Mouse (Mus musculus) E14TG2a.4 (cell line): ENCODE results near the gene Shisal2b.

Source experiments
- H3K27me3 ChIP-seq: 2 replicates; pipeline ENCODE4 v1.6.1; 2014; ENCODE audit warnings: low read length, control low read depth; ENCODE audit not compliant: insufficient read depth
- H3K36me3 ChIP-seq: 2 replicates; pipeline ENCODE4 v1.6.1; 2014; ENCODE audit warnings: low read length, control low read depth; ENCODE audit not compliant: insufficient read depth
- H3K4me1 ChIP-seq: replicated peaks from 2 replicates; pipeline ENCODE4 v1.6.1; 2014; ENCODE audit warnings: low read depth, low read length, control low read depth
- H3K4me3 ChIP-seq: replicated peaks from 2 replicates; pipeline ENCODE4 v1.5.1; 2014; ENCODE audit warnings: mild to moderate bottlenecking, low read length
- H3K9me3 ChIP-seq: 2 replicates; pipeline ENCODE4 v1.6.1; 2014; ENCODE audit warnings: low read length, control low read depth
- CTCF ChIP-seq: conservative IDR thresholded peaks from 2 replicates; pipeline ENCODE4 v1.5.1; 2014; ENCODE audit warnings: low read length
- NANOG ChIP-seq: IDR thresholded peaks from 2 replicates; pipeline ENCODE4 v1.6.1; 2014; ENCODE audit warnings: borderline replicate concordance, low read length, mixed read lengths
- POU5F1 ChIP-seq: IDR thresholded peaks from 2 replicates; pipeline ENCODE4 v1.6.1; 2014; ENCODE audit warnings: low read length, borderline replicate concordance

The Shisal2b gene

DNA sequence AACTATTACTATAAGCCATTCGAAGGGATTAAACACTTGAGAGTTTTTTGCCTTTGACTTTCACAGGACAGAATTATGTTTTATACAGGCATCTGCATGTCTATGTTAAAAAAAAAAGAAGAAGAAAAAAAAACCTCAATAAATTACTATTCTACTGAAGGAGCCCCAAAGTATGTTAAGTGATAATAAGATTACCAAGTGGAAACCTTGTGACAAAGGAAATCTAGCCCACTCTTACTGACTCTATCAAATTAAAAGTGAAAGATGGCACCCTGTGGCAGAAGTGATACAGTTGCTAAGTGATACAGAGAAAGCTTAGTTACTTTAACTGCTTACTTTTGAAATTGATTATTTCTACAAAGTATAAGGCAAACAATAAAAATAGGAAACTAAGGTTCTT, 41.8 kb downstream of the Shisal2b start:
- Histone ChIP-seq H3K9me3 (peaks cover 1% of the 10 kb centered on the region), H3K4me1 (peaks cover 22% of the 10 kb centered on the region), H3K4me3 (no peak overlapping the region), H3K27me3 (no peaks in the 10 kb centered on the region), H3K36me3 (peaks cover 28% of the 10 kb centered on the region)
- TF ChIP-seq CTCF (no peak), NANOG (no peak), POU5F1 (no peak)

DNA sequence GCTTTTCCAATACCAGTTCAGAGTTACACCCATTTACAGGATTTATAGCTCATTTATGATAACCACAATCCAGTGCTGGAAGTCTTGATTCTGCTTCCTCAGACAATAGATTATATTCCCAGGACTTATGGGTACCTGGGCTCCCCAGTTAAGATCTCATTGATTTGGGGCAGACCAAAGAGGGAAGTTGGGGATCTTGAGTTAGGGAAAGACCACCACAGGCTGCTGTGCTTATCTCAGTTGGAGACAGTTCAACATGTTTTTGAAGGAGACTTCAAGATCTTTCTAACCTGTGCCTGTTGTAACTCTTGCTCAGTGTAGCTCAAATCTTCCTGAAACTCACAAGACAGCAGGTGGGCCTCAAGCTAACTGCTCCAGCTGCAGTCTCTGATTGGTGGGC, 42.5 kb downstream of the Shisal2b start:
- peaks cover 22% of the 10 kb centered on the region for H3K4me1 ChIP-seq
- no peak for TF ChIP-seq POU5F1
- no peak for TF ChIP-seq NANOG
- no peak for TF ChIP-seq CTCF
- H3K4me3 ChIP-seq: no peak overlapping the region
- H3K9me3 ChIP-seq: no peaks in the 10 kb centered on the region
- peaks cover 25% of the 10 kb centered on the region; the same call in 1 of the 2 replicates for H3K36me3 ChIP-seq
- no peaks in the 10 kb centered on the region for H3K27me3 ChIP-seq

DNA sequence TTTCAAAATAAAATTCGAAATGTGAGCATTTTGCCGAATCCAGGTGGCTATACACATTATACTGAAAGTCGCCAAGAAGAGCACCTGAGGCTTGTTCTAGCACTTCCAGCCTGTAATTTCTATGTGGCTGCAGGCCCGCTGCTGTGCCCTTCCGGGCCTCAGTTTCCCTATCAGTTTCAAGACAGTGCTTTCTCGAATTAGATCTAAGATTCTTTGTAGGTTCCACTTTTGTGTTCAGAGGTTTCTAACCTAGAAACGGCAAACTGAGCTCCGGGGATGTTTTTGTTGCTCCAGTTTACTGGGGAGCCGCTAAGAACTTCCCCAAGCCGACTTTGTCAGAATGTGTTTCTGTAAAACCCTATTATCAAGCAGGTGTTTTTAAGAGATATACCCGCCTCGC, 46.0 kb downstream of the Shisal2b start:
- H3K36me3 ChIP-seq: peaks cover 17% of the 10 kb centered on the region; the same call in 1 of the 2 replicates
- peak overlapping the region; percentile 88 for H3K4me3 ChIP-seq
- no peak for TF ChIP-seq CTCF
- TF ChIP-seq NANOG: no peak
- no peak for TF ChIP-seq POU5F1
- H3K27me3 ChIP-seq: no peaks in the 10 kb centered on the region
- no peaks in the 10 kb centered on the region for H3K9me3 ChIP-seq
- H3K4me1 ChIP-seq: peaks cover 24% of the 10 kb centered on the region

DNA sequence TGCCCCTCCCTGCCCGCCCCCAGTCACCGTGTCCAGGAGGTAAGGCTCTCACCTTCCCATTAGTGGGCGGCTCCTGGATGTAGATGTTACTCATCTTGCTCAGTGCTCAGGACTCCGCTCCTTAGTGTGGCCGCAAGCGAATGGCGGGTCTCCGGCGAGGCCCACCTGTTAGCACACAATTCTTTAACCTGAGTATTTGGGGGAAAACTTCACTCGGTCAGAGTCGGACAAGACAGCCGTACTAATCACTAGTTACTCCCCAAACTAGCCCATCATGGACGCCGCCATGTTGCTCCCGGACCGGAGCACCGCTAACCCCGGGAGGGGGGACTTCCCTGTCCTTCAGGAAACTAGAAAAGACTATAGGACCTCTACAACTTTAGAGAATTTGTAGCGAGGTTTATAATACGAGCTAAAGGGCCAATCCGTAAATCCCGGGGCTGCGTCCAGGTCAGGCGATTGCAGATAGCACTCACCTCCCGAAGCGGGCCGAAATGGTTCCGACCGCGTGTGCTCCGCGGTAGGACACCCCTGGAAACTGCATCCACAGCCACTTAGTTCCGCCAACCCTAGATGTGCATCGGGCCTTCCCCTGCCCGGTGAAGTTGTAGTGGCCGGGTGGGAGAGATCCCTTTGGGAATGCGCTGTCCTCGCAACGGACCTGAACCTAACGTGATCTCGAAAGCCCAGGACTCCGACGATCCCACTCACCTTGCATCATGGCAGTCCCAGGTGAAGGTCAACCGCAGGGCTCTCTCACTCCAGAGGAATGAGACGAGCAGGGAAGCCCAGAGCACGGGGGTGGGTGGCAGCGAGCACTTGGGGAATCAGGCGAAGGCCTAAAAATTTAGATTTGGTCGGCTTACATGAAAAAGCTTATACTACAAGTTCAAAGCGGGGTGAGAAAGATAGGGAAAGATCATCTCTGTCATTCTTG, 46.8 kb downstream of the Shisal2b start, which contains the start of gene Cwc27:
Gene Cwc27, minus strand, starts transcription at position 508 of the 937 bp plus-strand sequence.
- Histone ChIP-seq H3K4me3 (peak within 1 kb of the TSS; percentile 88), H3K36me3 (peaks cover 17% of the 10 kb centered on the region; the same call in 1 of the 2 replicates), H3K27me3 (no peaks in the 10 kb centered on the region), H3K9me3 (no peaks in the 10 kb centered on the region), H3K4me1 (peaks cover 17% of the 10 kb centered on the region)
- TF ChIP-seq NANOG: no peak
- no peak for TF ChIP-seq POU5F1
- TF ChIP-seq CTCF: no peak

DNA sequence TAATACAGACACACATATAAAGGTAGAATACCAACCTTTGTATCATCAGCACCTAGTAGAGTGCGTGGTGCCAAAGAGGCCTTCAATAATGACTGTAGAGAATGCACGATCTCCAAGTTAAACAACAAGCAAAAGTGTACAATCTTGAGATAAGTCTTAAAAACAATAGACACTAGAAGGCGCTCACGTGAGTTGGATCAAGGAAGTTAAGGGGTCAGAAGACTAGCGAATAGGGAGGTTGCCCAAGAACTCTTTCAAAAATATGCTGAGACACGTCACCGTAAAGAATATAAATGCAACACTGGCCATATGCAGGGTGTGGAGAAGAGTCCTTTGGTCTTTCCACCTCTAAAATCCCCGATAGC, 47.4 kb downstream of the Shisal2b start:
- Histone ChIP-seq H3K4me3 (peak overlapping the region; percentile 88), H3K9me3 (no peaks in the 10 kb centered on the region), H3K36me3 (peaks cover 15% of the 10 kb centered on the region; the same call in 1 of the 2 replicates), H3K4me1 (peaks cover 14% of the 10 kb centered on the region), H3K27me3 (no peaks in the 10 kb centered on the region)
- no peak for TF ChIP-seq POU5F1
- TF ChIP-seq NANOG: no peak
- no peak for TF ChIP-seq CTCF

DNA sequence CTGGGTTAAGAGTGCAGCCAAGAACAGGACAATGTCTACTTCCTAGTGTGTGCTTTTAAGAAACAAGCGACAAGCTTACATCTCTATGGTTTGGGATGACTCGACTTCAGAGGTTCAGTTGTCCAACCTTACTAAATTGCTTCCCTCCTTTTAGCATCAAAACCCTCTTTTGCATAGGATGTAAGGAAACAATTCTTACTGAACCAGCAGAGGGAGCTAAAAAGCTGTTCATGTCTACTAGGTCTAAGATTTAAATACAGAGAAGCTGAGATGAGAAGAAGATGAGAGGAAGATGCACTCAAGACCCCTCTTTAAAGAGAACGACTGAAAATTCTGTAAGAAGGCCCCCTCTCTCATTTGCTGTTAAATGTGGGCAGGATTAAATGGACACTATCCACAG, 58.0 kb downstream of the Shisal2b start:
- Histone ChIP-seq H3K27me3 (no peaks in the 10 kb centered on the region), H3K4me1 (no peaks in the 10 kb centered on the region), H3K9me3 (no peaks in the 10 kb centered on the region), H3K4me3 (no peak overlapping the region), H3K36me3 (peaks cover 48% of the 10 kb centered on the region)
- TF ChIP-seq CTCF: peak; percentile 48
- no peak for TF ChIP-seq POU5F1
- TF ChIP-seq NANOG: no peak

DNA sequence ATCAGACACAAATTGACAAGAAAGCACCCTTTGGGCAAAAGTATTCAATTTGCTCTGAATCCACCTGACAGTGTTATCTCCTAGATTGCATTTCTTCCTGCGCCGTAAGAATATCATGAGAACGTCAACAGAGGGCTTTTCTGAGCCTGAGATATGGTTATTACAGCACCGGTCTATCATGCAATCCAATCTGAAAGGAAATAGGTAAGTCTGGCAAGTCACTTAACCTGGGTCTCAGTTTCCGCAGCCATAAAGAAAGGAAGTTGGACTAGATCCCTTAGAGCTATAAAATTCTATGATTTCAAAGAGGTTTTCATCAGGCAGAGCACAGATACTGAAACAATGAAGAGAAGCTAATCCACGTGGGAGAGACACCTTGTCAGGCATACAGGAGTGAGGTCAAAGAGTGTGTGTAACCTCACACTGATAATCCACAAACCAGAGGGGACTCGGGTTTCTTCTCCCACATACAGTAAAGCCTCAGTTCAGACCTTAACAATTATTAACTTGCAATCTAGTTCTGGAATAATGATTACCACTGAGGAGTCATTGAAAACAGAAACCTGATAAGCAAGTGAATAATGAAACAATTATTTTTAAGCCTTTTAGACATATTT, 64.0 kb downstream of the Shisal2b start:
- H3K27me3 ChIP-seq: no peaks in the 10 kb centered on the region
- H3K36me3 ChIP-seq: peaks cover 59% of the 10 kb centered on the region
- H3K4me3 ChIP-seq: no peak overlapping the region
- H3K9me3 ChIP-seq: no peaks in the 10 kb centered on the region
- no peaks in the 10 kb centered on the region for H3K4me1 ChIP-seq
- TF ChIP-seq POU5F1: no peak
- no peak for TF ChIP-seq NANOG
- TF ChIP-seq CTCF: no peak

DNA sequence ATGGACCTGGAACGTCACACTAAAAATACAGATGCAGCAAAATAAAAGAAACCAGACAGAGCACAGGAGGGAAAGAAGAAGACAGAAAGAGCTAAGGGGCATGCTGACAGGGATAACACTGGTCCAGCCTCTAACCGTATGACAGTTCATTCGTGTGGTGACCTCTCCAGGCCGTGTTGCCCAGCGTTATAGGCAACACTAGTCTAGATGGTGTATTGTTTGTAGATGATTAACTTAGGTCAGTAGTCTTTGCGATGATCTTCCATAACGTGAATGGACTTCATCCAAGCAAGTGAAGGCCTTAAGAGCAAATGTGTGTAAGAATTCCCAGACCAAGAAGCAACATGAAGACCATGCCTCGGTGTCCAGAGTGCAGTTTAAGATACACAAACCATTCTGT, 64.6 kb downstream of the Shisal2b start:
- Histone ChIP-seq H3K4me1 (no peaks in the 10 kb centered on the region), H3K4me3 (no peak overlapping the region), H3K36me3 (peaks cover 56% of the 10 kb centered on the region), H3K27me3 (no peaks in the 10 kb centered on the region), H3K9me3 (no peaks in the 10 kb centered on the region)
- TF ChIP-seq CTCF (no peak), POU5F1 (no peak), NANOG (no peak)
